Mouse (Mus musculus) stomach, postnatal 0 days (tissue): ENCODE results near the gene Cdhr3. TPM values are rescaled to one million over a fixed set of nuclear protein-coding genes. Genes with fewer than 3 reads are reported as not detected.
A peak's percentile ranks its signal among the peaks of the same experiment; 100 is the strongest.

Experiments used
- ATAC-seq: fragments of 200-750 bp; cut with Nextera tagmentation; 2 replicates; pipeline ENCODE4 v1.8.0; 2017; ENCODE audit not compliant: low FRiP score, low TSS enrichment
- DNase-seq: peaks from one replicate; pipeline ENCODE4 v3.0.0-alpha.2; 2016; ENCODE audit warnings: low spot score
- H3K27ac ChIP-seq: fragments of 300-500 bp; sonication (generic); replicated peaks from 2 replicates; pipeline ENCODE4 v1.5.1; 2014; ENCODE audit warnings: mild to moderate bottlenecking, control low read depth
- H3K27me3 ChIP-seq: fragments of 300-500 bp; sonication (generic); 2 replicates; pipeline ENCODE4 v1.6.1; 2014; ENCODE audit warnings: low read length; ENCODE audit not compliant: control insufficient read depth, insufficient read depth
- H3K36me3 ChIP-seq: fragments of 300-500 bp; sonication (generic); 2 replicates; pipeline ENCODE4 v1.6.1; 2014; ENCODE audit warnings: low read length, mixed read lengths; ENCODE audit not compliant: control insufficient read depth, insufficient read depth
- H3K4me1 ChIP-seq: fragments of 300-500 bp; sonication (generic); replicated peaks from 2 replicates; pipeline ENCODE4 v1.6.1; 2014; ENCODE audit warnings: antibody characterized with exemption; ENCODE audit not compliant: control insufficient read depth, insufficient read depth
- H3K4me2 ChIP-seq: fragments of 300-500 bp; sonication (generic); replicated peaks from 2 replicates; pipeline ENCODE4 v1.6.1; 2014; ENCODE audit warnings: low read depth, mild to moderate bottlenecking, control low read depth, moderate library complexity
- H3K4me3 ChIP-seq: fragments of 300-500 bp; sonication (generic); 2 replicates; pipeline ENCODE4 v1.5.1; 2014; ENCODE audit warnings: low read depth, low read length, control low read depth
- H3K9ac ChIP-seq: fragments of 300-500 bp; sonication (generic); 2 replicates; pipeline ENCODE4 v1.6.1; 2014; ENCODE audit warnings: mild to moderate bottlenecking, low read length, control low read depth, mixed read lengths
- H3K9me3 ChIP-seq: fragments of 300-500 bp; sonication (generic); 2 replicates; pipeline ENCODE4 v1.6.1; 2016; ENCODE audit warnings: low read length; ENCODE audit not compliant: control insufficient read depth
- CTCF ChIP-seq: IDR thresholded peaks from 2 replicates; pipeline ENCODE4 v1.5.1; 2016; ENCODE audit warnings: antibody characterized with exemption, low read depth, mild to moderate bottlenecking, moderate library complexity
- EP300 ChIP-seq: optimal IDR thresholded peaks from 2 replicates; pipeline ENCODE3; 2016; ENCODE audit warnings: antibody characterized with exemption
- WGBS: fragments of 180-500 bp; shearing (Covaris S2); extraction: QIAGEN DNeasy Blood & Tissue Kit; methylation state at CpG from one replicate; pipeline ENCODE4 v1.1.7; 2014; 5-methylcytosine and 5-hydroxymethylcytosine counted together
- microRNA-seq: library from miRNA; unstranded; fragments of <30 nt; microRNA quantifications from one replicate; pipeline ENCODE4, GENCODE M21; 2016
- polyA plus RNA-seq: library from polyadenylated mRNA; unstranded; fragments of >200 nt; fragmentation: Nextera tagmentation; extraction: Ambion mirVana; gene quantifications from 2 replicates; pipeline ENCODE4 v1.2.1, GENCODE M21; 2015

The Cdhr3 gene
- polyA plus RNA-seq, 1 experiment from 2014 or later: 0.05 TPM

DNA sequence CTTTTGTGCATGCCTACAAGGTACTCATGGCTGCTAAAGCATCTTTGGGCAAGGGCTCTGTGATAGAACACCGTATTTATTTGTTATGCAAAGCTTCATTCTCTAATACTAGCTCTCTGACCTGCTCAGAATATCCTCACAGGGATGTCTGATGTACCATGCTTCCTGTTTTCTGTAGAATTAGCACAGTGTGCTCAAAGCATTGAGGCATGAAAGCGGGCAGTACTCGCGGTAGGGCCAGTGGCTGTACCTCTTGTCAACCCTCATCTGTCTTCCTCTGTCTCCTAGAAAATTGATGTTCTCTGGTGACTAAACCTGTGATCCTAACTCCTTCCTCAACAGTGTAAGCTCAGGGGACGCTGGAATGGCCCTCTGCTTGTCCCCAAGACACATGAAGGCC is 98.6 kb downstream of the Cdhr3 start:
- Histone ChIP-seq H3K4me1 (no peaks in the 10 kb centered on the region), H3K27ac (no peak overlapping the region), H3K27me3 (no peaks in the 10 kb centered on the region), H3K9me3 (no peaks in the 10 kb centered on the region), H3K9ac (no peak overlapping the region), H3K4me3 (no peak overlapping the region), H3K36me3 (no peaks in the 10 kb centered on the region), H3K4me2 (no peak overlapping the region)
- ATAC-seq: no peak
- TF ChIP-seq EP300: no peak
- WGBS: 76% methylated on average over 5 of the region's 5 CpGs
- no peak for DNase-seq

DNA sequence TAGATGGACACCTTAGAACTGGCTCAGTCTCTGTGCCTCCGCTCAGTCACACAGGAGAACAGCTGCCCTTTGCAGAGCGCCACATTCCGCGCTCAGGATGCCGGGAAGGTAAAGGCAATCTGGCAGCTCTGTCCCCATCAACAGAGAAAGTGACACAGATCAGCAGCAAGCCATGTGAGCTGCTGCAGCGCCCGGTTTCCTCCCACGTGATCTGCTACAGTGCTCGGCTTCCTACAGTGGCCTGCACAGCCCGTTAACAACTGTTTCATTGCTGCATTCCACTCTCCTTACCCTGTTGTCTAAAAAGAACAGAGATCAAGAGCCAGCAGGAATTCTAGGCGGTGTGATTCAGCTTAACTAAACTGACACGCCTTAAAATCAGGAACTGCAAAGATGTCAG is 102.9 kb downstream of the Cdhr3 start:
- Histone ChIP-seq H3K4me2 (no peak overlapping the region), H3K9me3 (no peaks in the 10 kb centered on the region), H3K27me3 (no peaks in the 10 kb centered on the region), H3K27ac (no peak overlapping the region), H3K4me1 (no peaks in the 10 kb centered on the region), H3K36me3 (no peaks in the 10 kb centered on the region), H3K9ac (no peak overlapping the region), H3K4me3 (no peak overlapping the region)
- TF ChIP-seq CTCF: no peak
- no peak for TF ChIP-seq EP300
- WGBS: 48% methylated on average over 12 of the region's 12 CpGs
- peak; percentile 77 for ATAC-seq
- DNase-seq: peak; percentile 24

DNA sequence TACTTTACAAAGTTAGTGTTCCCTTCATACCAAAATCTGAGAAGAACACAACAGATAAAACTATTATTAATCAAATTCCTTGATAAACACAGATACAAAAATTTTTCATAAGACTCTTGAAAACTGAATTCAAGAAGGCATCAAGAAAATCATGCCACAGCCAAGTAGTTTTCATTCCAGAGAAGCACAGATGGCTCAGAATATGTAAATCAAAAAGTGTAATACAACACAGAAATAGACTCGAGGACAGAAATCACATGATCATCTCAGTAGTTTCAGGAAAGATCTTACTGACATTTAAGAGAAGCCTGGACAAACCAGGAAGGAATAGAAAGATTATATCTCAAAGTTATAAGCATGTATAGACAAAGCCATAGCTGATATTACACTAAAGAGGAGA is 106.4 kb downstream of the Cdhr3 start:
- Histone ChIP-seq H3K4me3 (no peak overlapping the region), H3K36me3 (no peaks in the 10 kb centered on the region), H3K4me2 (no peak overlapping the region), H3K9me3 (no peaks in the 10 kb centered on the region), H3K27ac (no peak overlapping the region), H3K9ac (no peak overlapping the region), H3K4me1 (no peaks in the 10 kb centered on the region), H3K27me3 (no peaks in the 10 kb centered on the region)
- no peak for TF ChIP-seq EP300
- TF ChIP-seq CTCF: no peak
- 37% methylated on average over 1 of the region's 1 CpGs for WGBS
- no peak for DNase-seq
- no peak for ATAC-seq

Small RNA genes within 50 kb of the gene (microRNA-seq; reads per million reads assigned to microRNA genes)
- not detected for gene Gm22904

Other genes starting within 250 kb of the Cdhr3 start
- gene Sypl, start 139.0 kb downstream of the Cdhr3 start, polyA plus RNA-seq: 172 and 177 TPM in 2 replicates
- gene Atxn7l1, start 54.8 kb upstream of the Cdhr3 start, polyA plus RNA-seq: 4.7 and 5.5 TPM in 2 replicates